Mouse (Mus musculus) liver, embryonic 16.5 days (tissue): ENCODE data around the gene Sept5. TPM values are rescaled to one million over a fixed set of nuclear protein-coding genes. Genes with fewer than 3 reads are reported as not detected.

Experiments used
- ATAC-seq: fragments of 200-750 bp; cut with Nextera tagmentation; 2 replicates; pipeline ENCODE4 v1.8.0; 2017; ENCODE audit warnings: low read depth, mild to moderate bottlenecking, moderate number of reproducible peaks, moderate library complexity
- H3K27ac ChIP-seq: fragments of 300-500 bp; sonication (generic); 2 replicates; pipeline ENCODE4 v1.5.1; 2014; ENCODE audit warnings: mild to moderate bottlenecking, low read length
- H3K27me3 ChIP-seq: fragments of 300-500 bp; sonication (generic); 2 replicates; pipeline ENCODE4 v1.6.1; 2014; ENCODE audit warnings: low read depth, low read length, mixed read lengths; ENCODE audit not compliant: control insufficient read depth, insufficient read depth
- H3K36me3 ChIP-seq: fragments of 300-500 bp; sonication (generic); 2 replicates; pipeline ENCODE4 v1.6.1; 2014; ENCODE audit warnings: mild to moderate bottlenecking; ENCODE audit not compliant: control insufficient read depth, insufficient read depth
- H3K4me1 ChIP-seq: fragments of 300-500 bp; sonication (generic); 2 replicates; pipeline ENCODE4 v1.6.1; 2014; ENCODE audit warnings: low read depth, low read length, mixed read lengths; ENCODE audit not compliant: control insufficient read depth
- H3K4me2 ChIP-seq: fragments of 300-500 bp; sonication (generic); 2 replicates; pipeline ENCODE4 v1.6.1; 2014; ENCODE audit warnings: low read depth, low read length, mixed read lengths
- H3K4me3 ChIP-seq: fragments of 300-500 bp; sonication (generic); 2 replicates; pipeline ENCODE4 v1.5.1; 2014; ENCODE audit warnings: low read depth, mild to moderate bottlenecking, low read length
- H3K9ac ChIP-seq: fragments of 300-500 bp; sonication (generic); 2 replicates; pipeline ENCODE4 v1.6.1; 2014; ENCODE audit warnings: low read depth, low read length
- H3K9me3 ChIP-seq: fragments of 300-500 bp; sonication (generic); replicated peaks from 2 replicates; pipeline ENCODE4 v1.6.1; 2016; ENCODE audit warnings: low read length; ENCODE audit not compliant: control insufficient read depth
- WGBS: fragments of 180-500 bp; shearing (Covaris S2); extraction: QIAGEN DNeasy Blood & Tissue Kit; methylation state at CpG from one replicate; pipeline ENCODE4 v1.1.7; 2014; ENCODE audit not compliant: insufficient replicate concordance; 5-methylcytosine and 5-hydroxymethylcytosine counted together
- polyA plus RNA-seq: library from polyadenylated mRNA; unstranded; fragments of >200 nt; fragmentation: Nextera tagmentation; extraction: Ambion mirVana; gene quantifications from 2 replicates; pipeline ENCODE4 v1.2.1, GENCODE M21; 2015

Gene Sept5
- polyA plus RNA-seq, 1 experiment from 2014 or later: 4.2 TPM

DNA sequence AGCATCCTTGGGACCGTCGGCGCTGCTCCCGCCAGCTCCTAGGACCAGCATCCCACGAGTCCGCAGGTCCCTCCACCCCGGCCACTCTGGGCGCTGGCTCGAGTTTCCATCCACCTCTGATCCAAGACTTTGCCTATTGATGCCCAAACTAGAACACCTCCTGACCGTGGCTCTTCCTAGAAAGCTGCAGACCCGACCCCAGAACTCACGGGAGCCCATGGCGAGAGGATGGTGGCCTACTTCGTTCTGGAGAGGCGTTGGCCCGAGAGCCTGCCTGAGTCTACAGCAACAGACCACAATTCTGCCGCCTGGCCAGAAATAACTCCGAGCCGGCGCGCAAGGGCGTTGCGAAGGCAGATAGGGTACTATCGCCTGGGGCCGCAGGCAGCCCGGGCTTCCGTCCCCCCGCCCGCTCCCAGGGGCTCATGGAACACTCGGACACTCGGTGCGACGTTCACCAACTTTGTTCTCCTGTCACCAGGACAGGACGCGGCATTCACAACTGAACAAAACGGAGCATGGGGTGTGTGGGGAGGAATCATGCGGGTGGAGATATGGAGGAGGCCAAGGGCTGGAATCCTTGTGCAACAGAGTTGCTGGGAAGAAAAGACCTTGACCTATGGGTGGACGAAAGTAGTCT, 8.3 kb downstream of the Sept5 start:
- Histone ChIP-seq H3K27ac (no peak overlapping the region), H3K36me3 (no peaks in the 10 kb centered on the region), H3K4me2 (peak overlapping the region; percentile 55; the same call in 1 of the 2 replicates), H3K4me1 (peaks cover 15% of the 10 kb centered on the region), H3K9ac (no peak overlapping the region), H3K27me3 (peaks cover 86% of the 10 kb centered on the region), H3K9me3 (no peaks in the 10 kb centered on the region), H3K4me3 (peak overlapping the region; percentile 45)
- WGBS: under 1% methylated on average over 38 of the region's 38 CpGs
- no peak for ATAC-seq

DNA sequence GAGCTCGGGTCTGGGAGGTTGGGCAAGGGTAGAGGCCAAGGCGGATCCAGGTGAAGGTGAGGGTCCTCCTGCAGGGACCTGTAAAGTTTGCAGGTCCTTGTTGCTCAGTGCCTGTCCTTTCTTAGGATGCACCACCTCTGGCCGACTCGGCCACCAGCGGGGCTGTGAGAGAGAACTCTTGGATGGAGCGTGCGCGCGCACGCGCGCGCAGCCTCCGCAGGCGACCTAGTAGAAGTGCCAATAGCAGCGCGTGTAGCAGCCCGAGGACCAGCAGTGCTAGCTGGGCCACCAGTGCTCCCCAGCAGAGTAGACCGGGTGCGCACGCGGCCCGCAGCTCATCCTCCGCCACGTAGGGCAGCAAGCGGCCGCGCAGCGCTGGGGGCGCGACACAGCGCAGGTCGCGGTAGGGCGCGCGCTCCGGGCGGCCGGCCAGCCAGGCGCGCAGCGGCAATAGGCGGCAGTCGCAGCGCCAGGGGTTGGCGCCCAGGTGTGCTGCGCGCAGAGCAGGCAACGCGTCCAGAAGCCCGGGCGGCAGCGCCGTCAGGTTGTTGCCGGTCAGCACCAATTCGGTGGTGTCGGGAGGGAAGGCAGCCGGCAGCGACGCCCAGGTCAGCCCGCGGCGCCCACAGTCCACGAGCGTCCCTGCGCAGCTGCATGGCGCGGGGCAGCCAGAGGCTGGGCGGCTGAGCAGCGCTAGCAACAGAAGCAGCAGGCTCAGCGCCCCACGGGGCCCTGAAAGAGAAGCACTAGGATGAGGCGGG, 9.0 kb downstream of the Sept5 start:
- peaks cover 9% of the 10 kb centered on the region for H3K4me1 ChIP-seq
- peak overlapping the region; percentile 45 for H3K4me3 ChIP-seq
- no peak overlapping the region for H3K27ac ChIP-seq
- no peak for ATAC-seq
- peaks cover 81% of the 10 kb centered on the region for H3K27me3 ChIP-seq
- no peaks in the 10 kb centered on the region for H3K9me3 ChIP-seq
- H3K9ac ChIP-seq: no peak overlapping the region
- 1% methylated on average over 63 of the region's 74 CpGs for WGBS
- no peaks in the 10 kb centered on the region for H3K36me3 ChIP-seq
- H3K4me2 ChIP-seq: peak overlapping the region; percentile 55

DNA sequence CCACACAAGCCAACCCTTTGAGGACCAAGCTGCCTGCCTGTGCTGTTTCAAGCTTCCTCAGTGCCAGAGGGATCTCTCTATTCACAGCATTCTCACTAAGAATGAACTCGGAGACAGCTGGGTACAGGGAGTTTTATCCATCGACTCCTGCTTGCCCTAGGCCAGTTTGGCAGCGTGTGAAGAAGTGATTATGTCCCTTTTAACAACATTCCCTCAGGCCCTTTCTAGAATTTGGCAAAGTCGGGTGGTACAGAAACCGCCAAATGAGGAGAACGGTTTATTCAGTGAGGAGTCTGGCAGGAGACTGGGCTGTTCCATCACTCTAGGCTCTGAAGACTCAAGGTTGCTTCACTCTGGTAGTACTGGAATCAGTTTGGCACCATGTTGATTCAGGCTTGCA, 9.6 kb downstream of the Sept5 start:
- no peaks in the 10 kb centered on the region for H3K9me3 ChIP-seq
- H3K4me3 ChIP-seq: no peak overlapping the region; the same call in 1 of the 2 replicates
- H3K27ac ChIP-seq: no peak overlapping the region
- peaks cover 79% of the 10 kb centered on the region for H3K27me3 ChIP-seq
- no peak overlapping the region for H3K9ac ChIP-seq
- no peak for ATAC-seq
- WGBS: 34% methylated on average over 6 of the region's 6 CpGs
- H3K36me3 ChIP-seq: no peaks in the 10 kb centered on the region
- no peak overlapping the region for H3K4me2 ChIP-seq
- H3K4me1 ChIP-seq: peaks cover 8% of the 10 kb centered on the region

- H3K9me3 ChIP-seq: no peaks in the 10 kb centered on the region
- no peak for ATAC-seq
- no peak overlapping the region for H3K4me2 ChIP-seq
- 33% methylated on average over 4 of the region's 4 CpGs for WGBS
- H3K4me1 ChIP-seq: peaks cover 8% of the 10 kb centered on the region
- no peak overlapping the region for H3K4me3 ChIP-seq
- H3K27ac ChIP-seq: no peak overlapping the region
- H3K9ac ChIP-seq: no peak overlapping the region
- H3K27me3 ChIP-seq: peaks cover 73% of the 10 kb centered on the region
- no peaks in the 10 kb centered on the region for H3K36me3 ChIP-seq
These were observed 10.6 kb downstream of the Sept5 start for GRCm38 (mm10) chr16:18619110-18619509.

DNA sequence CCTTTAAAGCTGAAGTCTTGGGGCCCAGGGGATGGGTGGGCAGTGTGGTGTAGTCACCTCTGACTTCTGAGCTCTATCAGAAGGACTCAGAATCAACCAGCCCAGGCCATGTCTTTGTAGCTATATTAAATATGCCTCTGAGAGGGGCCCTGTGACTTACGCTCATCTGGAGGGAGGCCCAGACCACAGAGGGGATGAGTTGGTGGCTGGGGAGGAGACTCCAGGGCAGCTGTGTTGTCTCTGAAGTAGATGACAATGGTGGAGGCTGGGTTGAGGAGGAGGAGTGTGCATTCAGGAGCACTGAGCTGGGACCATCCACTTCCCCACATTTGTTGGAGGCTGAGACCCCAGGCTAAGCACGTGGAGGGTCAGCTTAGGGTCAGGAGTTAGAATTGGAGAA, 11.5 kb downstream of the Sept5 start:
- Histone ChIP-seq H3K4me1 (peaks cover 8% of the 10 kb centered on the region), H3K4me3 (no peak overlapping the region), H3K9ac (no peak overlapping the region), H3K9me3 (no peaks in the 10 kb centered on the region), H3K36me3 (no peaks in the 10 kb centered on the region), H3K27ac (no peak overlapping the region), H3K4me2 (no peak overlapping the region), H3K27me3 (peaks cover 65% of the 10 kb centered on the region)
- 65% methylated on average over 2 of the region's 2 CpGs for WGBS
- no peak for ATAC-seq

DNA sequence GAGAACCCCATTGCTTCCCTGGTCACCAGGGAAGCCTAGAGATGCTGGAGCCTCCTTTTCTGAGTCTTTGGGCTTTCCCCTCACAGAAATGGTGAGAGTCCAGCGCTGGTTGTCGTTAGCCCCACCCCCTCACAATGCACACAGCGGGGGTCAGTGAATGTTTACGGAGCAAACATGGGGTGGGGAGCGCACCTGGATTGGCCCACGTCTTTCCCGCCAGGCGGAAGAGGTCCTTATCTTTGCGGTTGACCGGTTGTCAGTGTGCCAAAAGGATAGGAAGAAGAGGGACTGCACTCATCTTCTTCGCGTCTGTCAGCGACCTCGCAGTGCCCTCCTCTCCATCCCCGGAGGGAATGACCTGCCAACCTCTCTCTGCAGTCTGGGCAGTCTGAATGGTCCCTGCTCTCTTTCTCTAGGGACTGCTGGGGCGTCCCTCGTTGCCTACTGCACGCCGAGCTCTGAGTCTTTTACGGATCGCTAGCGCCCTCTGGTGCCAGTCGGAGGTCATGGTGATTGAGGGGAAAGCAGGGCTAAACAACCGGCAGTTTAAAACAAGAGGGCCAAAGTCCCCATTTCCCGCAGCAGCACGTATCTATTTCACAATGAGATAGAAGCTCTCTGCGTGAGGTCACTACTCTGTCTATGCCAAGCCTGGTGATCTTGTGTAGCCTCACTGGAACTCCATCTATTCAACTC, 12.2 kb downstream of the Sept5 start:
- Histone ChIP-seq H3K4me1 (peaks cover 8% of the 10 kb centered on the region), H3K9me3 (no peaks in the 10 kb centered on the region), H3K27ac (no peak overlapping the region), H3K36me3 (no peaks in the 10 kb centered on the region), H3K4me2 (peak overlapping the region; percentile 39), H3K27me3 (peaks cover 57% of the 10 kb centered on the region), H3K4me3 (peak overlapping the region; percentile 19; the same call in 1 of the 2 replicates), H3K9ac (no peak overlapping the region)
- ATAC-seq: peak; percentile 74
- 1% methylated on average over 27 of the region's 27 CpGs for WGBS

DNA sequence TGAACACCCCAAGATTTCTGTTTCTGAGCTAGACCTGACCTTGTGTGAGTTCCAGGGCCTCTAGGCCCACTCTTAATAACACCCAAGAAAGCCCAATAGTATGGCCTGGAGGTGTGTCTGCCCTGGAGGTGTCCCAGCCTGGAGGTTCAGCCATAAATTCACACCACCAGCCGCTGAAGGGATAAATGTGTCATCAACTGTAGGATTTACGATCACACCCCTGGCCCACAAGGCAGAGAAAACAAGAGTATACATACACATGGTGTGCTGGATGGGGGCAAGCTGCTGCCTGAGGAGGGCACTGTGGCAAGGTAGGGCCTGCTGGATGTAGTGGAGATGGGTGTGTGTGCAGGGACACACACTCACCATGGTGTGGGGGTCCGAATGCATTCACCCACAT, 16.5 kb downstream of the Sept5 start:
- no peak overlapping the region for H3K27ac ChIP-seq
- peaks cover 21% of the 10 kb centered on the region for H3K27me3 ChIP-seq
- H3K4me1 ChIP-seq: no peaks in the 10 kb centered on the region; the same call in none of the 2 replicates
- WGBS: 61% methylated on average over 3 of the region's 3 CpGs
- H3K9ac ChIP-seq: no peak overlapping the region
- no peaks in the 10 kb centered on the region for H3K9me3 ChIP-seq
- no peak for ATAC-seq
- no peak overlapping the region for H3K4me2 ChIP-seq
- no peak overlapping the region for H3K4me3 ChIP-seq
- H3K36me3 ChIP-seq: no peaks in the 10 kb centered on the region

DNA sequence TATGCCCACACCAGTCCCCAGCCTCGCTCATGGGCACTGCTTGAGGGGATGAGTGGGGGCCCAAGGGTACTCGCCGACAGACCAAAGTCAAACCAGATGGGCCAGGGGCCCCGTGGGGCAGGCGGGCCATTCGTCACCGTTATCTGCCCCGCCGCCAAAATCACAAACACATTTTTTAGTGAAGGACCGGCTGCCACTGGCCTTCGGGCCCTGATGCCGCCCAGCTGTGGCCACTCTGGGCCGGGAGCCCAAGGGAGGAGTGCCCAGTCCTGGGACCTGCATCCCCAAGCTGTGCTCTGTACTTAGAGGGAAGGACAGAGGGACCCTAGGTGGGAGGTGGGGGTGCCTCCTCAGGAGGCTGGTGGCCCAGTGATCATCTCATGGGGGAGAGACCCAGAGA, 18.0 kb downstream of the Sept5 start:
- 68% methylated on average over 13 of the region's 13 CpGs for WGBS
- no peak overlapping the region for H3K4me3 ChIP-seq
- H3K27me3 ChIP-seq: peaks cover 20% of the 10 kb centered on the region
- no peak overlapping the region for H3K27ac ChIP-seq
- H3K36me3 ChIP-seq: no peaks in the 10 kb centered on the region
- no peaks in the 10 kb centered on the region for H3K9me3 ChIP-seq
- no peak for ATAC-seq
- H3K4me2 ChIP-seq: no peak overlapping the region
- H3K4me1 ChIP-seq: no peaks in the 10 kb centered on the region
- no peak overlapping the region for H3K9ac ChIP-seq

- no peak overlapping the region for H3K9ac ChIP-seq
- no peak overlapping the region for H3K4me3 ChIP-seq
- no peak overlapping the region for H3K4me2 ChIP-seq
- H3K36me3 ChIP-seq: no peaks in the 10 kb centered on the region
- H3K27ac ChIP-seq: no peak overlapping the region
- H3K9me3 ChIP-seq: no peaks in the 10 kb centered on the region
- H3K27me3 ChIP-seq: peaks cover 7% of the 10 kb centered on the region; the same call in 1 of the 2 replicates
- no peaks in the 10 kb centered on the region for H3K4me1 ChIP-seq
- no peak for ATAC-seq
- 45% methylated on average over 2 of the region's 2 CpGs for WGBS
These were observed 20.7 kb downstream of the Sept5 start for GRCm38 (mm10) chr16:18609099-18609498.
